Mouse (Mus musculus): ENCODE measurements around the gene Isg20. TPM values are rescaled to one million over a fixed set of nuclear protein-coding genes. Genes with fewer than 3 reads are reported as not detected.

The Isg20 gene
- total and polyA plus RNA-seq, 3 experiments: 63.1 to 240 (median 105) TPM

DNA sequence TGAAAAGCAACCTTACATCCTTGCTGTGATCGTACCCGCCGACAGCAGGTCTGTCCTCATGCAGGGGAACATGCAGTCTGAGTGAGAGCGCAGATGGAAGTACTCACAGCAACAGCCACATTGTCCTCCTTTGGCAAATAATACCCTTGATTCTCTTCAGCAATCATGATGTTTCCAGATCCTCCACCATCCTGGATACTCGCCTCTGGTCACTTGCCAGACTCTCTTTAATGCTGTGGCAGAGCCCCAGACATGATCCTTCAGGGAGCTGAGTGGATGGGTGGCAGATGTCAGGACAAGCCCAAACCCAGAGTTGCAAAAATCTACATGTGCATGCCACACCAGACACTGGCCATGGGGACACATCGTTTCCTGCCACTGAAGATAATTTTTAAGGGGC, 41.9 kb downstream of the Isg20 start:
- no peaks in the 10 kb centered on the region for H3K9me3 ChIP-seq (replicated peaks; ENCODE audit: insufficient read depth, low read length)
- peaks cover 0 to 3% of the 10 kb centered on the region in 2 experiments; a peak in 2 of 4 replicates for H3K4me1 ChIP-seq (ENCODE audit: control insufficient read depth in 1 of 2, insufficient read depth in 2 of 2, low read length in 2 of 2)
- TF ChIP-seq POLR2A (IDR thresholded peaks at IDR 0.05; ENCODE audit: control insufficient read depth in 1 of 2, insufficient read depth in 1 of 2, low read depth in 1 of 2, low read length in 2 of 2, poor library complexity in 1 of 2) (no peak), ETS1 (IDR thresholded peaks at IDR 0.05; ENCODE audit: low read depth, low read length) (no peak), SMC3 (IDR thresholded peaks at IDR 0.05; ENCODE audit: low read depth, low read length) (no peak), JUND (IDR thresholded peaks at IDR 0.05; ENCODE audit: low read depth, low read length) (no peak), CHD2 (IDR thresholded peaks at IDR 0.05; ENCODE audit: low read length) (no peak), MYB (IDR thresholded peaks at IDR 0.05; ENCODE audit: low read depth, low read length) (no peak), CHD1 (IDR thresholded peaks at IDR 0.05; ENCODE audit: low read depth, low read length) (no peak), GATA1 (IDR thresholded peaks at IDR 0.05; ENCODE audit: low read depth, low read length) (no peak), ZNF384 (IDR thresholded peaks at IDR 0.05; ENCODE audit: low read depth, low read length) (no peak), GABPA (IDR thresholded peaks at IDR 0.05; ENCODE audit: low read depth, low read length) (no peak)
- H3K9ac ChIP-seq (ENCODE audit: control insufficient read depth, low read depth, low read length, poor library complexity, severe bottlenecking): no peak overlapping the region
- no peaks in the 10 kb centered on the region; a peak in 1 of 4 replicates for H3K27me3 ChIP-seq (ENCODE audit: control insufficient read depth in 1 of 2, insufficient read depth in 2 of 2, low read length in 2 of 2)
- H3K27ac ChIP-seq (ENCODE audit: control insufficient read depth, low read depth, low read length): no peak overlapping the region
- peaks cover 0 to 4% of the 10 kb centered on the region in 2 experiments; a peak in 1 of 4 replicates for H3K36me3 ChIP-seq (ENCODE audit: control insufficient read depth in 1 of 2, insufficient read depth in 2 of 2, low read length in 2 of 2)
- H3K4me3 ChIP-seq (ENCODE audit: control insufficient read depth in 1 of 2, insufficient read depth in 1 of 2, low read depth in 2 of 2, low read length in 2 of 2): no peak overlapping the region
- DNase-seq (ENCODE audit: low read depth, low spot score): no peak
- no peaks in the 10 kb centered on the region for H3K79me2 ChIP-seq (ENCODE audit: control insufficient read depth, insufficient read depth, low read length, poor library complexity)

GRCm38 (mm10) chr7:78958499-78959073, 45.4 kb downstream of the Isg20 start:
- no peak overlapping the region for H3K27ac ChIP-seq (ENCODE audit: control insufficient read depth, low read depth, low read length)
- no peaks in the 10 kb centered on the region for H3K9me3 ChIP-seq (replicated peaks; ENCODE audit: insufficient read depth, low read length)
- H3K4me1 ChIP-seq (ENCODE audit: control insufficient read depth in 1 of 2, insufficient read depth in 2 of 2, low read length in 2 of 2): peaks cover 0 to 3% of the 10 kb centered on the region in 2 experiments; a peak in 2 of 4 replicates
- no peak for TF ChIP-seq NRF1 (IDR thresholded peaks at IDR 0.05; ENCODE audit: insufficient read depth, low read depth, low read length, poor library complexity, severe bottlenecking)
- no peak for TF ChIP-seq HCFC1 (IDR thresholded peaks at IDR 0.05; ENCODE audit: low read depth, low read length)
- TF ChIP-seq CTCF (IDR thresholded peaks at IDR 0.05 in 2 of 3, conservative IDR thresholded peaks at IDR 0.05 in 1 of 3; ENCODE audit: control insufficient read depth in 1 of 3, insufficient read depth in 1 of 3, low read depth in 2 of 3, low read length in 3 of 3, poor library complexity in 1 of 3, severe bottlenecking in 1 of 3): no peak
- no peak for TF ChIP-seq ZC3H11A (IDR thresholded peaks at IDR 0.05; ENCODE audit: low read depth, low read length)
- TF ChIP-seq MYB (IDR thresholded peaks at IDR 0.05; ENCODE audit: low read depth, low read length): no peak
- TF ChIP-seq UBTF (IDR thresholded peaks at IDR 0.05; ENCODE audit: borderline replicate concordance, insufficient read depth, low read depth, low read length): no peak
- TF ChIP-seq ETS1 (IDR thresholded peaks at IDR 0.05; ENCODE audit: low read depth, low read length): no peak
- no peak for TF ChIP-seq POLR2AphosphoS5 (IDR thresholded peaks at IDR 0.05; ENCODE audit: borderline replicate concordance, low read depth, low read length)
- no peak for TF ChIP-seq NELFE (IDR thresholded peaks at IDR 0.05; ENCODE audit: low read depth, low read length)
- no peak for TF ChIP-seq USF2 (IDR thresholded peaks at IDR 0.05; ENCODE audit: borderline replicate concordance in 1 of 2, insufficient read depth in 1 of 2, low read depth in 1 of 2, low read length in 2 of 2)
- no peak for TF ChIP-seq EP300 (IDR thresholded peaks at IDR 0.05; ENCODE audit: low read depth in 1 of 2, low read length in 2 of 2)
- no peak for TF ChIP-seq SMC3 (IDR thresholded peaks at IDR 0.05; ENCODE audit: low read depth, low read length)
- TF ChIP-seq USF1 (IDR thresholded peaks at IDR 0.05; ENCODE audit: low read depth, low read length): no peak
- TF ChIP-seq TBP (IDR thresholded peaks at IDR 0.05; ENCODE audit: low read depth, low read length): no peak
- no peak for TF ChIP-seq RAD21 (IDR thresholded peaks at IDR 0.05; ENCODE audit: low read depth, low read length)
- no peak for TF ChIP-seq MEF2A (IDR thresholded peaks at IDR 0.05; ENCODE audit: extremely low read depth, insufficient replicate concordance, low read depth, low read length, poor library complexity, severe bottlenecking)
- no peak for TF ChIP-seq CHD1 (IDR thresholded peaks at IDR 0.05; ENCODE audit: low read depth, low read length)
- no peak for TF ChIP-seq TCF12 (IDR thresholded peaks at IDR 0.05; ENCODE audit: low read depth, low read length)
- no peak overlapping the region for H3K9ac ChIP-seq (ENCODE audit: control insufficient read depth, low read depth, low read length, poor library complexity, severe bottlenecking)
- H3K27me3 ChIP-seq (ENCODE audit: control insufficient read depth in 1 of 2, insufficient read depth in 2 of 2, low read length in 2 of 2): no peaks in the 10 kb centered on the region; a peak in 1 of 4 replicates
- no peaks in the 10 kb centered on the region for H3K79me2 ChIP-seq (ENCODE audit: control insufficient read depth, insufficient read depth, low read length, poor library complexity)
- DNase-seq (ENCODE audit: low read depth, low spot score): no peak
- H3K4me3 ChIP-seq (ENCODE audit: control insufficient read depth in 1 of 2, insufficient read depth in 1 of 2, low read depth in 2 of 2, low read length in 2 of 2): no peak overlapping the region
- peaks cover 0 to 4% of the 10 kb centered on the region in 2 experiments; a peak in 1 of 4 replicates for H3K36me3 ChIP-seq (ENCODE audit: control insufficient read depth in 1 of 2, insufficient read depth in 2 of 2, low read length in 2 of 2)
